Mouse (Mus musculus): ENCODE data around the gene Mum1. TPM values are rescaled to one million over a fixed set of nuclear protein-coding genes. Genes with fewer than 3 reads are reported as not detected.

Gene Mum1
- polyA plus RNA-seq, 1 experiment from 2014 or later = 32.9 TPM

GRCm38 (mm10) chr10:80253551-80253950 is 27.3 kb downstream of the Mum1 start:
- no peak overlapping the region for H3K27ac ChIP-seq
- H3K4me2 ChIP-seq (replicated peaks) = no peak overlapping the region
- DNase-seq (ENCODE audit: low spot score) (no peak), ATAC-seq (ENCODE audit: low FRiP score) (no peak)
- WGBS = 91% methylated on average over 6 of the region's 6 CpGs
- no peaks in the 10 kb centered on the region for H3K9me3 ChIP-seq (ENCODE audit: control insufficient read depth, low read length)
- peaks cover 51% of the 10 kb centered on the region for H3K36me3 ChIP-seq (replicated peaks; ENCODE audit: control insufficient read depth, insufficient read depth)
- no peak overlapping the region for H3K4me3 ChIP-seq (replicated peaks; ENCODE audit: low read length)
- no peak overlapping the region for H3K9ac ChIP-seq
- peaks cover 12% of the 10 kb centered on the region for H3K4me1 ChIP-seq (replicated peaks; ENCODE audit: control insufficient read depth, insufficient read depth, low read length)
- no peaks in the 10 kb centered on the region for H3K27me3 ChIP-seq (ENCODE audit: control insufficient read depth, insufficient read depth, low read length)

- Histone ChIP-seq H3K27me3 (ENCODE audit: control insufficient read depth, insufficient read depth, low read length) (no peaks in the 10 kb centered on the region), H3K4me3 (replicated peaks; ENCODE audit: low read length) (no peak overlapping the region), H3K9ac (no peak overlapping the region), H3K9me3 (ENCODE audit: control insufficient read depth, low read length) (no peaks in the 10 kb centered on the region), H3K4me2 (replicated peaks) (no peak overlapping the region), H3K4me1 (replicated peaks; ENCODE audit: control insufficient read depth, insufficient read depth, low read length) (peaks cover 15% of the 10 kb centered on the region), H3K27ac (no peak overlapping the region), H3K36me3 (replicated peaks; ENCODE audit: control insufficient read depth, insufficient read depth) (peaks cover 58% of the 10 kb centered on the region)
- ATAC-seq (ENCODE audit: low FRiP score) (no peak), DNase-seq (ENCODE audit: low spot score) (no peak)
- 94% methylated on average over 26 of the region's 26 CpGs for WGBS
Measured at GRCm38 (mm10) chr10:80254331-80255297, 28.4 kb downstream of the Mum1 start.

- peaks cover 15% of the 10 kb centered on the region for H3K4me1 ChIP-seq (replicated peaks; ENCODE audit: control insufficient read depth, insufficient read depth, low read length)
- 81% methylated on average over 5 of the region's 5 CpGs for WGBS
- no peak overlapping the region for H3K4me2 ChIP-seq (replicated peaks)
- H3K36me3 ChIP-seq (replicated peaks; ENCODE audit: control insufficient read depth, insufficient read depth) = peaks cover 58% of the 10 kb centered on the region
- DNase-seq (ENCODE audit: low spot score) (no peak), ATAC-seq (ENCODE audit: low FRiP score) (no peak)
- H3K9ac ChIP-seq = no peak overlapping the region
- no peaks in the 10 kb centered on the region for H3K27me3 ChIP-seq (ENCODE audit: control insufficient read depth, insufficient read depth, low read length)
- H3K4me3 ChIP-seq (replicated peaks; ENCODE audit: low read length) = no peak overlapping the region
- no peaks in the 10 kb centered on the region for H3K9me3 ChIP-seq (ENCODE audit: control insufficient read depth, low read length)
- H3K27ac ChIP-seq = no peak overlapping the region
Measured at GRCm38 (mm10) chr10:80255881-80256535, 29.8 kb downstream of the Mum1 start.

GRCm38 (mm10) chr10:80257936-80258335 is 31.7 kb downstream of the Mum1 start:
- peaks cover 18% of the 10 kb centered on the region for H3K4me1 ChIP-seq (replicated peaks; ENCODE audit: control insufficient read depth, insufficient read depth, low read length)
- 94% methylated on average over 2 of the region's 2 CpGs for WGBS
- H3K4me2 ChIP-seq (replicated peaks) = no peak overlapping the region
- H3K9me3 ChIP-seq (ENCODE audit: control insufficient read depth, low read length) = no peaks in the 10 kb centered on the region
- no peak overlapping the region for H3K27ac ChIP-seq
- no peaks in the 10 kb centered on the region for H3K27me3 ChIP-seq (ENCODE audit: control insufficient read depth, insufficient read depth, low read length)
- no peak for DNase-seq (ENCODE audit: low spot score)
- no peak overlapping the region for H3K9ac ChIP-seq
- H3K36me3 ChIP-seq (replicated peaks; ENCODE audit: control insufficient read depth, insufficient read depth) = peaks cover 56% of the 10 kb centered on the region
- H3K4me3 ChIP-seq (replicated peaks; ENCODE audit: low read length) = no peak overlapping the region
- no peak for ATAC-seq (ENCODE audit: low FRiP score)

- DNase-seq (ENCODE audit: low spot score) = no peak
- peaks cover 53% of the 10 kb centered on the region for H3K36me3 ChIP-seq (replicated peaks; ENCODE audit: control insufficient read depth, insufficient read depth)
- 94% methylated on average over 14 of the region's 14 CpGs for WGBS
- ATAC-seq (ENCODE audit: low FRiP score) = no peak
- H3K9me3 ChIP-seq (ENCODE audit: control insufficient read depth, low read length) = no peaks in the 10 kb centered on the region
- H3K27ac ChIP-seq = no peak overlapping the region
- H3K4me1 ChIP-seq (replicated peaks; ENCODE audit: control insufficient read depth, insufficient read depth, low read length) = peaks cover 18% of the 10 kb centered on the region
- H3K27me3 ChIP-seq (ENCODE audit: control insufficient read depth, insufficient read depth, low read length) = no peaks in the 10 kb centered on the region
- H3K4me3 ChIP-seq (replicated peaks; ENCODE audit: low read length) = no peak overlapping the region
- no peak overlapping the region for H3K9ac ChIP-seq
- H3K4me2 ChIP-seq (replicated peaks) = peak overlapping the region; percentile 86
Measured at GRCm38 (mm10) chr10:80258752-80259462, 32.7 kb downstream of the Mum1 start.

GRCm38 (mm10) chr10:80259463-80259805 is 33.2 kb downstream of the Mum1 start:
- no peaks in the 10 kb centered on the region for H3K27me3 ChIP-seq (ENCODE audit: control insufficient read depth, insufficient read depth, low read length)
- peak overlapping the region; percentile 39; the same call in 1 of the 2 replicates for H3K4me3 ChIP-seq (replicated peaks; ENCODE audit: low read length)
- no peak overlapping the region for H3K27ac ChIP-seq
- 0 out of 2 replicates have a peak overlapping the region, but pooled peaks have one; percentile 61 for H3K9ac ChIP-seq
- peaks cover 49% of the 10 kb centered on the region for H3K36me3 ChIP-seq (replicated peaks; ENCODE audit: control insufficient read depth, insufficient read depth)
- no peaks in the 10 kb centered on the region for H3K9me3 ChIP-seq (ENCODE audit: control insufficient read depth, low read length)
- DNase-seq (ENCODE audit: low spot score) (no peak), ATAC-seq (ENCODE audit: low FRiP score) (no peak)
- H3K4me2 ChIP-seq (replicated peaks) = peak overlapping the region; percentile 86
- H3K4me1 ChIP-seq (replicated peaks; ENCODE audit: control insufficient read depth, insufficient read depth, low read length) = peaks cover 18% of the 10 kb centered on the region
- 77% methylated on average over 6 of the region's 6 CpGs for whole genome bisulfite sequencing

GRCm38 (mm10) chr10:80259861-80260641 is 33.8 kb downstream of the Mum1 start:
- peaks cover 18% of the 10 kb centered on the region for H3K4me1 ChIP-seq (replicated peaks; ENCODE audit: control insufficient read depth, insufficient read depth, low read length)
- ATAC-seq (ENCODE audit: low FRiP score) (no peak), DNase-seq (ENCODE audit: low spot score) (no peak)

GRCm38 (mm10) chr10:80260642-80261584 is 34.7 kb downstream of the Mum1 start, which contains the start of the genes Gamt and Dazap1:
TSS of gene Gamt (minus strand) at chr10:80261012.
TSS of gene Dazap1 (plus strand) at chr10:80261486.
- ATAC-seq (ENCODE audit: low FRiP score) (peak; percentile 84), DNase-seq (ENCODE audit: low spot score) (peak; percentile 88)
- Histone ChIP-seq H3K27ac (peak within 1 kb of the TSS; percentile 81), H3K4me1 (replicated peaks; ENCODE audit: control insufficient read depth, insufficient read depth, low read length) (peaks cover 22% of the 10 kb centered on the region), H3K4me3 (replicated peaks; ENCODE audit: low read length) (peak within 1 kb of the TSS; percentile 39), H3K36me3 (replicated peaks; ENCODE audit: control insufficient read depth, insufficient read depth) (peaks cover 34% of the 10 kb centered on the region), H3K9me3 (ENCODE audit: control insufficient read depth, low read length) (no peaks in the 10 kb centered on the region), H3K9ac (peak within 1 kb of the TSS; percentile 61), H3K27me3 (ENCODE audit: control insufficient read depth, insufficient read depth, low read length) (no peaks in the 10 kb centered on the region), H3K4me2 (replicated peaks) (peak within 1 kb of the TSS; percentile 86)
- under 1% methylated on average over 46 of the region's 49 CpGs for WGBS

More at GRCm38 (mm10) chr10:80259861-80260641, 33.8 kb downstream of the Mum1 start:
- peaks cover 42% of the 10 kb centered on the region for H3K36me3 ChIP-seq (replicated peaks; ENCODE audit: control insufficient read depth, insufficient read depth)
- H3K27me3 ChIP-seq (ENCODE audit: control insufficient read depth, insufficient read depth, low read length) = no peaks in the 10 kb centered on the region
- H3K9ac ChIP-seq = peak overlapping the region; percentile 61
- peak overlapping the region; percentile 86 for H3K4me2 ChIP-seq (replicated peaks)
- WGBS = 3% methylated on average over 19 of the region's 19 CpGs
- no peaks in the 10 kb centered on the region for H3K9me3 ChIP-seq (ENCODE audit: control insufficient read depth, low read length)
- H3K4me3 ChIP-seq (replicated peaks; ENCODE audit: low read length) = peak overlapping the region; percentile 39
- H3K27ac ChIP-seq = peak overlapping the region; percentile 81

All from hindbrain, embryonic 14.5 days (tissue).